Mouse (Mus musculus): Measurements from ENCODE around the gene Ncbp3. TPM values are rescaled to one million over a fixed set of nuclear protein-coding genes. Genes with fewer than 3 reads are reported as not detected.
"Not testable (repeated sequence)": the region's sequence is repeated elsewhere in the genome, so short reads cannot be mapped to it uniquely, and the experiment has no call there.

Ncbp3 gene
- polyA plus RNA-seq, 1 experiment from 2014 or later = 14.3 TPM

DNA sequence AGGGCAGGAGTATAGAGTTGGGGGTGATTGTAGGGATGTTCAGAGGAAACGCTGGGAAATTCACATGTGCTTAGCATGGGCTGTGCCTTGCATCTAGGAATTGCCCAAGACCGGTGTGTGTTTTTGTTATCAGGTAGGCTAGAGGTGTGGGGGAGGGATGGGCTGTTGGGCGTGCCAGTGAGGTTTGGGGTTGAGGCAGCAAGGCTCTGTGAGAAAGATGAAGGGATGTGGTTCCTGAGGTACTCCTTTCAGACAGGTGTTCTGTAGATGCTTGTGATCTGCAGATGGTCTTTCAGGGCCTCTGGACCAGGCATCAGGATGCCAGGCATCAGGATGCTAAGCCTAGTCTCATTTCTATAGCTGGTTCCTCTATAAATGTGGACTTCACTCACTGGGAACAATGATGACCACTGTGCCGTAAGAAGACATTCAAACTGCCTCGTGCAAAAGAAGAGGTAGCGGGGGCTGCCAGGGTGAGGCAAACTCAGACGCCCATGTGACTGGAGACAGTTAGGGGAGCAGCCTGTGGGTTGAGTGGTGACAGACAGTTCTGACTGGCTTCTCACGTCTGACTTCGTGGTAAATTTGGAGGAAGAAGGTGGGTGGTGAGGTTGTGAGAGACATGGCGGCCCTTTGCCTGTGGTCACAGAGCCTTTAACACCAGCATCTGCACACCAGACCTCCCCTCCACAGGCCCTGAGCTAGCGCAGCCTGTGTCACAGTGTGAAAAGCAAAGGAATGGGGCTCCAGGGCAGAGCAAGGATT is 46.8 kb downstream of the Ncbp3 start:
- WGBS = 83% methylated on average over 11 of the region's 11 CpGs
- no peaks in the 10 kb centered on the region for H3K36me3 ChIP-seq
- no peak overlapping the region for H3K9ac ChIP-seq
- no peak for ATAC-seq (ENCODE audit: low FRiP score, low read depth)
- H3K4me3 ChIP-seq = no peak overlapping the region
- H3K27ac ChIP-seq = no peak overlapping the region
- H3K4me2 ChIP-seq (replicated peaks) = no peak overlapping the region
- no peaks in the 10 kb centered on the region for H3K9me3 ChIP-seq
- no peaks in the 10 kb centered on the region for H3K27me3 ChIP-seq (replicated peaks)
- no peaks in the 10 kb centered on the region for H3K4me1 ChIP-seq

DNA sequence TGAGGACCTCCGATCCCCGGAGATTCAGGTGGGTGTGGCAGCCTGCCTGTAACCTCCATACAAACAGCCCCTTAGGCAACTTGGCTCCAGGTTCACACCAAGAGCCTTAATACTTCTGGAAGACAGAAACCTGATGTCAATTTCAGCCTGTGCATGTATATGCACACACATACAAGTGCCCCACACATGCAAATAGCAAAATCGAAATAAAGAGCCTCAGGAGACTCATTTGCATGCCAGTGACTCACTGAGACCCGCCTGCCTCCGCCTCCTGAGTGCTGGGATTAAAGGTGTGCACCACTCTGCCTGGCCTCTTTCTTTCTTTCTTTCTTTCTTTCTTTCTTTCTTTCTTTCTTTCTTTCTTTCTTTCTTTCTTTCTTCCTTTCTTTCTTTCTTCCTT is 51.3 kb downstream of the Ncbp3 start:
- no peak overlapping the region for H3K4me3 ChIP-seq
- ATAC-seq (ENCODE audit: low FRiP score, low read depth) = no peak
- H3K36me3 ChIP-seq = no peaks in the 10 kb centered on the region
- no peaks in the 10 kb centered on the region for H3K4me1 ChIP-seq
- no peak overlapping the region for H3K27ac ChIP-seq
- no peaks in the 10 kb centered on the region for H3K27me3 ChIP-seq (replicated peaks)
- H3K9ac ChIP-seq = no peak overlapping the region
- H3K9me3 ChIP-seq = no peaks in the 10 kb centered on the region
- no peak overlapping the region for H3K4me2 ChIP-seq (replicated peaks)
- 68% methylated on average over 5 of the region's 5 CpGs for WGBS

DNA sequence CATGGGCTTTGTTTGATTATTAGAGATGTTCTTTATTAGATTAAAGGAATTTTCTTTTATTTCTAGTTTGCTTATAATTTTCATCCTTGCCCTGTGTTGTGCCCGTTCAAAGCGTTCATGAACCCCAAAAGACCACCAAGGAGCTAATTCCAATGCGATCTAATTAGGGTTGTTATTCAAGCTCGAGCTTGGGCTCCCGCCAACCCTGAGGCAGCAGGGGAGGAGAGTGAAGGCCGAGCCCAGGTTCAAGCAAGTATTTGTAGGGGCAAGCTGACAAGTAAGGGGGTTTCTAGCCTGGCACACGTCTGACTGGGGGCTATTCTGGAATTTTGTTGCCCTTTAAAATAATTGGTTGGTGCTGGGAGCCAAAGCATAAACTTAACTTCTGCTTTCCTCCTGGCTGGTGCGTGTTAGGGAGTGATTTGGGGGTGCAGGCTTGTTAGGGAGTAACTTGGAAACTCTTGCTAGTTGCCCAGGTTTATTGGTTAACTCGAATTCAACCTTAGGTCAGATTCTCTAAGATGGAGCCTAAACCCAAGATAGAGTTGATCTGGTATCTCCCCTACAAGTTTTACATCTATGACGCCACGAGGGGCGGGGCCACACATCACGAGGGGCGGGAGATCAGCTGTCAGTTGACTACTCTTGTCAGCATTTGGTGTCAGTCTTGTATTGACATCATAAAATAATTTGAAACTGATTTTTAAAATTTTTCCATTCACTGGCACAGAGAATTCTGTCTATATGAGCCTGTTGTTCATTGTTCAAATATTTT is 52.6 kb downstream of the Ncbp3 start:
- H3K27me3 ChIP-seq (replicated peaks) = no peaks in the 10 kb centered on the region
- no peak overlapping the region for H3K9ac ChIP-seq
- no peaks in the 10 kb centered on the region for H3K9me3 ChIP-seq
- no peak overlapping the region for H3K4me2 ChIP-seq (replicated peaks)
- H3K36me3 ChIP-seq = no peaks in the 10 kb centered on the region
- no peak for ATAC-seq (ENCODE audit: low FRiP score, low read depth)
- no peak overlapping the region for H3K27ac ChIP-seq
- H3K4me3 ChIP-seq = no peak overlapping the region
- WGBS = 73% methylated on average over 14 of the region's 14 CpGs
- no peaks in the 10 kb centered on the region for H3K4me1 ChIP-seq

DNA sequence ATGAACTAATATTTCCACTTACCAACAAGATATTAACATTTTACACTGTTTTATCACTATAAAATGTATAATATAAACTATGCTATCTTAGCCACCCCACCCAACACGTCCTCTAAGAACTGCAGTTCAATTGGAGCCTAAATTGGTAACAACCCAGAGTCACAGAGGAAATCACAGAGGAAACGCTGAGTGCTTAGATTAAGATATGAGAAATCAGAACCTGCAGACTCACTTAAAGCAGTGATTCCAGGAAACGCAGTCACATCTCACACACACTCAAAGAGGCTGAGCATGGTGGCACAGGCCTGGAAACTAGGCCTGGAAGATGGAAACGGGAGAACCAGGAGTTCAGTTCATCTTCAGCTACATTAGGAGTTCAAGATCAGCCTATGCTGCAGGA is 53.7 kb downstream of the Ncbp3 start:
- WGBS = 80% methylated on average over 4 of the region's 4 CpGs

DNA sequence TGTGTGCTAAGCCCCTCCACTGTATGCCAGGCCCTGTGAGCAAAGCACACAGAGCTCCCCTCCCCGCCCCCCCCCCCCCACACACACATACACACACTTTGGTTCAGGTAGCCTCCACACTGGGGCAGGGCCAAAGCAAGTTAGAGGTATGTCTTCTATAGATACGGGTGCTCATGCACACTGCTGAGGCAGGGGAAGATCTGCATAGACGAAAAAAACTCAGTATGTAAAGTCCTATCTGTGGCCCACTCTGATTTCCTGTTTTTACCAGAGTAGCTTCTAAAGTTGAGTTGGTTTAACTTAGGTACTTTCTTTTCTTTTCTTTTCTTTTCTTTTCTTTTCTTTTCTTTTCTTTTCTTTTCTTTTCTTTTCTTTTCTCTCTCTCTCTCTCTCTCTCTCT is 57.7 kb downstream of the Ncbp3 start:
- no peak overlapping the region for H3K27ac ChIP-seq
- H3K9ac ChIP-seq = no peak overlapping the region
- no peaks in the 10 kb centered on the region for H3K9me3 ChIP-seq
- H3K4me2 ChIP-seq (replicated peaks) = no peak overlapping the region
- H3K27me3 ChIP-seq (replicated peaks) = no peaks in the 10 kb centered on the region
- no peaks in the 10 kb centered on the region for H3K36me3 ChIP-seq
- no peak for ATAC-seq (ENCODE audit: low FRiP score, low read depth)
- 80% methylated on average over 3 of the region's 3 CpGs for WGBS
- H3K4me3 ChIP-seq = no peak overlapping the region
- no peaks in the 10 kb centered on the region for H3K4me1 ChIP-seq

More for the DNA sequence above, 53.7 kb downstream of the Ncbp3 start:
- H3K9me3 ChIP-seq = no peaks in the 10 kb centered on the region
- H3K9ac ChIP-seq = no peak overlapping the region
- no peaks in the 10 kb centered on the region for H3K4me1 ChIP-seq
- H3K4me2 ChIP-seq (replicated peaks) = no peak overlapping the region
- ATAC-seq (ENCODE audit: low FRiP score, low read depth) = no peak
- no peaks in the 10 kb centered on the region for H3K27me3 ChIP-seq (replicated peaks)
- H3K27ac ChIP-seq = no peak overlapping the region
- no peak overlapping the region for H3K4me3 ChIP-seq
- no peaks in the 10 kb centered on the region for H3K36me3 ChIP-seq

DNA sequence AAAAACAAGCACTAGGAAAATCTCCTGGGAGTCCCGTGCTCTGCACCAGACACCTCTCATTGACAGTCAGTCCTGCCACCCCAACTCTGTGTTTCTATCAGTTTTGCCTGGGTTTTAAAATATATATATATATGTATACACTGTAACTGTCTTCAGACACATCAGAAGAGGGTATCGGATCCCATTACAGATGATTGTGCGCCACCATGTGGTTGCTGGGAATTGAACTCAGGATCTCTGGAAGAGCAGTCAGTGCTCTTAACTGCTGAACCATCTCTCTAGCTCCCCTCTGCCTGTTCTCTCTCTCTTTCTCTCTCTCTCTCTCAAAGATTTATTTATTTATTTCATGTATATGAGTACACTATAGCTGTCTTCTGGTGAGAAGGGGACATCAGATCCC is 59.8 kb downstream of the Ncbp3 start:
- H3K36me3 ChIP-seq; H3K27me3 ChIP-seq (replicated peaks); H3K27ac ChIP-seq; H3K4me3 ChIP-seq; ATAC-seq (ENCODE audit: low FRiP score, low read depth); H3K4me2 ChIP-seq (replicated peaks); H3K9ac ChIP-seq; H3K4me1 ChIP-seq; H3K9me3 ChIP-seq: not testable (repeated sequence)
- WGBS = 39% methylated on average over 3 of the region's 3 CpGs

DNA sequence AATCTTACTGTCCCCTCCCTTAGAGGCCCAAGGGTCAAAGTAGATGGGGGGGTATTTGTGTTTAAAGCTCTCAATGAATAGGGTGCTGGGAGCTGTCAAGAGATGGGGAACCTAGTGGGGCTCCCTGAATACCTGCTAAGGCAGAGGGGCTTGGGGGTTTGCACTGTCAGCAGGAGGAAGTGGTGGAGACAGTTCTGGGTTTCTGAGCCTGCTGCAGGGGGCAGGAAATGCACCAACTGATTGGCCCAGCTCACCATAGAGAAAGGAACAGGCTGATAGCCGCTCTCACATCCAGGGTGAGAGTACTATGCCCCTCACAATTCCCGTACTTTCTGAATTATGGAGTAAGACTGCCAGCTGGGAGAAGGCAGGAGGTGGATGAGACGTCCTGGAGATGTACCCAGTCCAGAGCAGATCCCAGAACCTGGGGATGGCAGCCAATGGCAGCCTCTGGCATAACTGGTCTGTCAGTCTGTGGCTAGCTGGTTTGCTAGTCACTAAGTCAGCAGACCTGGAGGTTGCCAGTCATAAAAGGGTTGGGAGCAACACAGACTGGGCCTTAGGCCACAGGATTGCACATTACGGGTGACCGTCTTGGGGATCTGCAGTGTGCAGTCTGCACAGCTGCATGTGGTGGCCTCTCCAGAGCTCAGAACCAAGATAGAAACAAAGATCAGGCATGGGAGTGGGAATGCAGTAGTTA is 60.8 kb downstream of the Ncbp3 start:
- Histone ChIP-seq H3K27me3 (replicated peaks) (no peaks in the 10 kb centered on the region), H3K4me3 (no peak overlapping the region), H3K4me2 (replicated peaks) (no peak overlapping the region), H3K9ac (no peak overlapping the region), H3K9me3 (no peaks in the 10 kb centered on the region), H3K36me3 (no peaks in the 10 kb centered on the region), H3K4me1 (no peaks in the 10 kb centered on the region), H3K27ac (no peak overlapping the region)
- 71% methylated on average over 5 of the region's 5 CpGs for WGBS
- no peak for ATAC-seq (ENCODE audit: low FRiP score, low read depth)

DNA sequence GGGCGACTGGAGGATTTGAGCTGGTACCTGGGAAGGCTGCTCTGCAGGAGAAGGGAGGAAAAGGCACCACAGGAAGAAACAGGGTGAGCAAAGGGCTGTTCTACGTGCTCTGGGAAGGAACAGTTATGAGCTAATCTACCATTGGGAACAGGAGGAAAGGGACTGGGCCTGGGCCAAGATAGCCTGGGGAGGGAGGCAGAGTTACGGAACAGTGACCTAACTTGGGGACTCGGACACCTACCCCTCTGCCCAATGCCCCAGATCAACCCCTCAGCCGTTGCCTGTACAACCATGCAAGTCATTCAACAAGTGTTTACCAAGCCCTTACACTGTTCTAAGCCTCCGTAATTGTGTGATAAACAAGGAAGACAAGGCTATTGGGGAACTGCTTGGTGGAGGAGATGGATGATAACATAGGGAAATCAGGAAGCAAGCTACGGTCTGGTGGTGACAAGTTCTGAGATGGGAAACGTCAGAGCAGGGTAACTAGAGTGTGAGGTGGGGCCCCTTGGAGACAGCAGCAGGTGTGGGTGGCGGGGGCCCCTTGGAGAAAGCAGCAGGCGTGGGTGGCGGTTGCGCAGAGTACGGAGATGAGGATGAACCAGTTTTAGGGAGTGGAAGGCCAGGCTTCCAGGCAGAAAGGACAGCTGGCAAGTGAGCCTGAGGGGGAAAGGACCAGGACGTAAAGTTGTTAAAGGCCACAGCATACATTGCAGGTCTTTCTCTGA is 61.5 kb downstream of the Ncbp3 start:
- no peak overlapping the region for H3K4me2 ChIP-seq (replicated peaks)
- H3K4me1 ChIP-seq = no peaks in the 10 kb centered on the region
- no peaks in the 10 kb centered on the region for H3K27me3 ChIP-seq (replicated peaks)
- no peaks in the 10 kb centered on the region for H3K9me3 ChIP-seq
- 86% methylated on average over 14 of the region's 14 CpGs for WGBS
- H3K27ac ChIP-seq = no peak overlapping the region
- no peak overlapping the region for H3K9ac ChIP-seq
- H3K36me3 ChIP-seq = no peaks in the 10 kb centered on the region
- no peak overlapping the region for H3K4me3 ChIP-seq
- no peak for ATAC-seq (ENCODE audit: low FRiP score, low read depth)

DNA sequence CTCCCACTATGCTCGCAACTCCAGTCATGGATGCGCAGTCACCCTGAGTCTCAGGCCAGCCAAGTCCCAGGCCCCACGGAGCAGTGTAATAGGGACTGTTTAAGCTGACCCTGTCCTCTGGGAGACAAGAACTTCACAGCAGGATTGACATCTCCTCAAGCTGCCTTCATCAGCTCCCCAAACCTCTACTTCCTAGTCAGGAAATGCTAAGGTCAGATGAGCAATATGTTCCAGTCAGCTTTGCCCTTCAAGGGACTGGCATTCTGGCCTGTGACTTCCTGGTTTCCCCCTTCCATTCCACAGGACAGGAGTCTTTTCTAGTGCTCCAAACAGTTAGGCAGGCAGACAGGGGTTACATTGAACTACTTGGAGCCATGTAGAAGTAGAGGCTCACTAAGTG is 62.4 kb downstream of the Ncbp3 start:
- ATAC-seq (ENCODE audit: low FRiP score, low read depth) = no peak
- Histone ChIP-seq H3K9ac (no peak overlapping the region), H3K9me3 (no peaks in the 10 kb centered on the region), H3K27me3 (replicated peaks) (no peaks in the 10 kb centered on the region), H3K27ac (no peak overlapping the region), H3K36me3 (no peaks in the 10 kb centered on the region), H3K4me2 (replicated peaks) (no peak overlapping the region), H3K4me1 (no peaks in the 10 kb centered on the region), H3K4me3 (no peak overlapping the region)
- WGBS = 86% methylated on average over 3 of the region's 3 CpGs

DNA sequence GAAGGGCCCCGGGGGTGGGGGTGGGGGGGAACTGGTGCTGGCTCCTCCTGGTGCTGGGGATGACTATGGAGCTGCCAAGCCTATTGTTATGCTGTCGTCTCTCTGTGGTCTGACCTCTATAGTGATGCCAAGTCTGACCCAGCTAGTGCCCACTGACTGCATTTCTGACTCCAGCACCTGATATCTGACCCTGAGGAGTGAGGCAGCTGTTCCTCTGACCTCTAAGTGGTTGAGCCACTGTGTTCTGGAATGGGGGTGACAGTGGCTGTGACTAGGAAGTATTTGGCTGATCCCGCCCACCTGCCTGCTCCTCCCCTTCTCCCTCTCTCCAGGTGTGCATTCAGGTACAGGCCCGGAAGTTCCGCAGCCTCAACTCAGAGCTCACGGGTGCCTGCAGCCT is 63.8 kb downstream of the Ncbp3 start:
- H3K4me3 ChIP-seq = no peak overlapping the region
- H3K27me3 ChIP-seq (replicated peaks) = no peaks in the 10 kb centered on the region
- no peaks in the 10 kb centered on the region for H3K36me3 ChIP-seq
- H3K27ac ChIP-seq = no peak overlapping the region
- H3K9me3 ChIP-seq = no peaks in the 10 kb centered on the region
- no peak for ATAC-seq (ENCODE audit: low FRiP score, low read depth)
- 71% methylated on average over 6 of the region's 6 CpGs for WGBS
- H3K9ac ChIP-seq = no peak overlapping the region
- H3K4me2 ChIP-seq (replicated peaks) = no peak overlapping the region
- no peaks in the 10 kb centered on the region for H3K4me1 ChIP-seq

DNA sequence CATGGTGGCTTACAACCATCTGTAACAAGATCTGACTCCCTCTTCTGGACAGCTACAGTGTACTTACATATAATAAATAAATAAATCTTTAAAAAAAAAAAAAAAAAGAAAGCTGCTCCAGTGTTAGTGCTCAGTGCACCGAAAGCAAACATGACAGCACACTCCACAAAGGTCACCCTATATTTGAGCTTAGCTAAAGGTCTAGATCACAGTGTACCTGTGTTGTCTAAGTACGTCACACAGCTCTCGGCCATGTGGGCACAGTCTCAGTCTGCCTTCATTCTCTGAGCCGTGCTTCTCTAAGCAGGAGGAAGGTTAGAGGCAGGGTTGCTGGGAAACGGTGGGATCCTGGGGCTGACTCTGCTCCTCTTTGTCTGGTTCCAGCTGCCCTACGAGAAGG is 78.9 kb downstream of the Ncbp3 start:
- H3K9ac ChIP-seq = no peak overlapping the region
- no peak overlapping the region for H3K4me2 ChIP-seq (replicated peaks)
- peaks cover 5% of the 10 kb centered on the region; the same call in 1 of the 2 replicates for H3K36me3 ChIP-seq
- no peak overlapping the region for H3K27ac ChIP-seq
- no peaks in the 10 kb centered on the region for H3K27me3 ChIP-seq (replicated peaks)
- H3K4me3 ChIP-seq = no peak overlapping the region
- no peaks in the 10 kb centered on the region for H3K9me3 ChIP-seq
- ATAC-seq (ENCODE audit: low FRiP score, low read depth) = no peak
- no peaks in the 10 kb centered on the region for H3K4me1 ChIP-seq
- WGBS = 95% methylated on average over 6 of the region's 6 CpGs

DNA sequence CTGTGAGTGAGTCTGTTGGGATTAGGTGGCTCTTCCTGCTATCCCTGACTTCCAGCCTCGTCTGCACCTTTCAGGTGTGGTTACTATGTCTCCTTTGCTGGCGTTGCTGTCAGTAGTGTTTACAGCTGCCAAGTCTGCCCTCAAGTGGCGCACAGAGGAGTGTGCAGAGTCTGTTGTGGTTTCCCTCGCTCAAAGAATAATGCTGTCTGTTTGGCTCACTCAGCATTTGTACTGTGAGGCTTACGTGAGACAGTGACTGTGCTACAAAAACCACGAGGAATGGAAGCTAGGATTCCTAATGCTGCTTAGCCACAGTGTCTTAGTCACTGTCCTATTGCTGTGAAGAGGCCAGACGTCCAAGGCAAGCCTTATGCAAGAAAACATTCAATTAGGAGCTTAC is 83.4 kb downstream of the Ncbp3 start:
- H3K27me3 ChIP-seq (replicated peaks) = no peaks in the 10 kb centered on the region
- WGBS = 86% methylated on average over 7 of the region's 7 CpGs
- no peak overlapping the region for H3K9ac ChIP-seq
- no peak for ATAC-seq (ENCODE audit: low FRiP score, low read depth)
- H3K27ac ChIP-seq = no peak overlapping the region
- H3K4me1 ChIP-seq = peaks cover 10% of the 10 kb centered on the region
- peaks cover 28% of the 10 kb centered on the region for H3K36me3 ChIP-seq
- H3K4me3 ChIP-seq = no peak overlapping the region
- H3K4me2 ChIP-seq (replicated peaks) = no peak overlapping the region
- H3K9me3 ChIP-seq = no peaks in the 10 kb centered on the region
